Mouse (Mus musculus) bone marrow, adult 2 months (tissue): ENCODE data around the gene Jmy. TPM values are rescaled to one million over a fixed set of nuclear protein-coding genes. Genes with fewer than 3 reads are reported as not detected.

Experiments
- H3K27ac ChIP-seq: fragments of 200-500 bp; 2 replicates; pipeline ENCODE4 v1.5.1; 2012; ENCODE audit warnings: low read depth, mild to moderate bottlenecking, control low read depth, inconsistent platforms, low read length; ENCODE audit not compliant: control insufficient read depth, poor library complexity, insufficient read depth
- H3K4me1 ChIP-seq: fragments of 200-500 bp; 2 replicates; pipeline ENCODE4 v1.6.1; 2011; ENCODE audit warnings: low read length; ENCODE audit not compliant: control insufficient read depth, insufficient read depth
- H3K4me3 ChIP-seq: fragments of 200-500 bp; replicated peaks from 2 replicates; pipeline ENCODE3; 2011; ENCODE audit warnings: mild to moderate bottlenecking, low read depth, low read length, control low read depth; ENCODE audit not compliant: control insufficient read depth
- CTCF ChIP-seq: fragments of 200-500 bp; IDR thresholded peaks from 2 replicates; pipeline ENCODE4 v1.5.1; 2011; ENCODE audit warnings: low read length, control low read depth; ENCODE audit not compliant: control insufficient read depth, insufficient read depth
- POLR2A ChIP-seq: fragments of 200-500 bp; IDR thresholded peaks from 2 replicates; pipeline ENCODE4 v1.6.1; 2011; ENCODE audit warnings: low read depth, mild to moderate bottlenecking, control low read depth, low read length, borderline replicate concordance; ENCODE audit not compliant: control insufficient read depth
- WGBS: fragments of 180-500 bp; shearing (Covaris S2); methylation state at CpG from one replicate; pipeline ENCODE4 v1.1.7; 2018; 5-methylcytosine and 5-hydroxymethylcytosine counted together
- polyA plus RNA-seq: library from polyadenylated mRNA; stranded (reverse); fragments of >200 nt; gene quantifications from 2 replicates; pipeline ENCODE4 v1.2.4, GENCODE M21; 2011; ENCODE audit warnings: low replicate concordance; ENCODE audit not compliant: missing spikeins, insufficient read depth, insufficient read length

Gene Jmy
- polyA plus RNA-seq = 6.1 TPM in 2 replicates

DNA sequence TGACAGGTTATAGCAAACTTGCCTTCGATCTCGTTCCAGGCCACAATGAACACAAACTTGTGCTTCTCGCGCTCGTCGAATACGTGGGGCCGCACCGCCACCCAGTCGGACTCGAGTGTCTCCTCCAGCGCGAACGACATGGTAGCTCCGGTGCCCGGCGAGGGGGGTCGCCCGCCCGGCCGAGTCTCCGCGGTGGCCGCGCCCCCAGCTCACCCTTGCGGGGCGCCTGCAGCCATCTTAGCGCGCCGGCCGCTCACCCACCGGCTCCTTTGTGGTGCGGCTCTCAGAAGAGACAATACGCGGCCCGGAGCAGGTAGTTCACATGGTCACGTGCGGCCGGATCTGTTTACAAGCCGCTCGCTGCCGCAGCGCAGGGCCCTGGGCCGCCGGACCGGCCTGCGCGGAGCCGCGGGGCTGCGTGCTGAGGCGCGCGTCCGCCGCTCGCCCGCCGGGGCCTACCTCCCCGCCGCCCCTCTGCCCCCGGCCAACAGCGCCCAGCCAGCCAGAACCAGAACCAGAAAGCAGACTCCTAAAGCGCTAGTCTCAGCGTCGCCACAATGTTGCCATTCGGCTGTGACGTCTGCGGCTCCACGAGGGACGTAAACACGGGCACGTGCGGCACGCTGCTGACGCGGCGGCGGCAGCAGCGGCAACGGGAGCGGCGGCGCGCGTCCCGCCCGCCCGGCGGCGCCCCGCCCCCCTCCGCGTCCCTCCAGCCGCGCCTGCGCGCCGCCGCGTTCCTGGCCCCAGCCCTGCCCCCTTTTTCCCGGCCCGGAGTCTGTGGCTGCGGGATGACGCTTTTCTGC is at the start of gene Jmy:
Jmy (minus strand) TSS at position 642 of the 806 bp plus-strand sequence.
- under 1% methylated on average over 105 of the region's 105 CpGs for WGBS

DNA sequence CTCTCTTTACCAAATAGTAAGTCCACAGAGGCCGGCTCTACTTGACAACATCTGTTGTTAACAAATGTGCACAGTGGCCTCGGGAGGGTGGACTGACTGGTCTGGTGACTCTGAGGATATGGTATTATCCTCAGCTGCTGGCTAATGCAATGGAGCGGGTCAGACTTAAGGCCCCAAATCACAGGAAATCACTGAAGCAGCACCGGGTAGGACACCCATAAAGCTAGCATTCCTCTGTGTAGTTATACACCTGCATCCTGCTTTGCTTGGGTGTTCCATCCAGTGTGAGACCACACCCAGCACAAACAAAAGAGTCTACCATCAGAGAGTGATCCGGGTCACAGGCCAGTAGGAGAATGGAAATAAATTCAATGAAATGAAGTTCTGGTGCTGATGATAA is 48.0 kb upstream of the Jmy start:
- Histone ChIP-seq H3K27ac (no peak overlapping the region), H3K4me1 (no peaks in the 10 kb centered on the region), H3K4me3 (no peak overlapping the region)
- no peak for TF ChIP-seq POLR2A
- WGBS = 71% methylated on average over 5 of the region's 5 CpGs

More for the DNA sequence above, at the start of gene Jmy:
- Histone ChIP-seq H3K27ac (peak within 1 kb of the TSS; percentile 88), H3K4me3 (peak within 1 kb of the TSS; percentile 76), H3K4me1 (no peaks in the 10 kb centered on the region; the same call in 1 of the 2 replicates)
- TF ChIP-seq POLR2A (peak; percentile 64; the same call in 1 of the 2 replicates), CTCF (no peak)

DNA sequence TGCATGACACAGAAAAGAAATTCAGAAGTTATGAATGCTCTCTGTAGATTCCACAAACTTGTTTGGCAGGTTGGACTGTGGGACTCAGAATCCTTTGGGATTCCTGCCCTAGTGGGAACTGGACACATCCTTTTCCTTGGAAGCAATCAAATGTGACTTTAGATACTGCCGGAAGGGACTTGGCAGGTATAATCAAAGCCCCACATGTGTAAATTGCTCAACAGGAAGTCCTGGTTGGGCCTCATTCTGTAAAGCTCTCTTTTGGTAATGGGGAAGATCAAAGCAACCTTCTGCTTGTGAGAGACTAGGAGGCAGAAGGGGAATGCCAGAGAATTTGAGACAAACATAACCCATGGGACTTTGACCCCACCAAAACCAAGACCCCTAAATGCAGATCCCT is 46.4 kb upstream of the Jmy start:
- no peak overlapping the region for H3K27ac ChIP-seq
- no peak for TF ChIP-seq CTCF
- TF ChIP-seq POLR2A = no peak
- H3K4me1 ChIP-seq = no peaks in the 10 kb centered on the region
- H3K4me3 ChIP-seq = no peak overlapping the region
- 18% methylated on average over 1 of the region's 1 CpGs for WGBS

DNA sequence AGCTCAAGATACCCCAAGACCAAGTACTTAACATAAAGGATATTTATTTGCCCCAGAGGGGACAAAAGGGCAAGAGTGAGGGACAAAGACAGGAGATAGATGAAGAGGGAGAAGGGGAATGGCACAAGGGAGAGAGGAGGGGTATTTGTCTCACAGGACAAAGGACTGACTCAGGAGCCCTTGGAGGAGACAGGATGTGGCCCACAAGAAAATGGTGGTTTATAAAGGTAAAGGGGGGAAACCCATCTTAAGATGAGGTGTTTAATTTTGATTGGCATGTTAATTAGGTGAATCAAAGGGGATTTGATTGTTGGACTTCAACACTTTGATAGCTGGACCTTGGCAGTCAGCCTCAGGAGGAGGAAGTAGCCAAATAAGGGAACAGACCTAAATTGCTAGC is 44.7 kb upstream of the Jmy start:
- H3K27ac ChIP-seq = no peak overlapping the region
- TF ChIP-seq POLR2A (no peak), CTCF (no peak)
- no peaks in the 10 kb centered on the region for H3K4me1 ChIP-seq
- no peak overlapping the region for H3K4me3 ChIP-seq

DNA sequence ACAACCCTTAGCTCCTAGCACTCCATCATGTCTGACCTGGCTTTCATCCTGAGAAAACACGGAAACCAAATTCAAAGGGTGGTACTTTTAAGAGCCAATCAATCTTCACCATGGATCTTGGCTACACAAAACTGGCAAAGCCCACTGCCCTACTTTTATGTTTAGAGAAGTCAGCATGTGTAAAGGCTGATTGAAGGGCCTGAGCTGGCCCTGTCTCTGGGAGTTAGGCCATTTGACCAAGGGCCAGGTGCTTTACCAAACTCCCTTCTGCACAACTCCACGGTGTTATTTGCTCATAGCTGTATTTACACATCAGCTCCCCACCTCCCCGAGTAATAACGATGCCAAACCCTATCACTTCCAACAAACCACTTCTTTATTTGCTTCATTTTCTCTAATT is 39.7 kb upstream of the Jmy start:
- no peak overlapping the region for H3K4me3 ChIP-seq
- H3K27ac ChIP-seq = no peak overlapping the region
- TF ChIP-seq CTCF (no peak), POLR2A (no peak)
- H3K4me1 ChIP-seq = no peaks in the 10 kb centered on the region
- 80% methylated on average over 4 of the region's 4 CpGs for WGBS

DNA sequence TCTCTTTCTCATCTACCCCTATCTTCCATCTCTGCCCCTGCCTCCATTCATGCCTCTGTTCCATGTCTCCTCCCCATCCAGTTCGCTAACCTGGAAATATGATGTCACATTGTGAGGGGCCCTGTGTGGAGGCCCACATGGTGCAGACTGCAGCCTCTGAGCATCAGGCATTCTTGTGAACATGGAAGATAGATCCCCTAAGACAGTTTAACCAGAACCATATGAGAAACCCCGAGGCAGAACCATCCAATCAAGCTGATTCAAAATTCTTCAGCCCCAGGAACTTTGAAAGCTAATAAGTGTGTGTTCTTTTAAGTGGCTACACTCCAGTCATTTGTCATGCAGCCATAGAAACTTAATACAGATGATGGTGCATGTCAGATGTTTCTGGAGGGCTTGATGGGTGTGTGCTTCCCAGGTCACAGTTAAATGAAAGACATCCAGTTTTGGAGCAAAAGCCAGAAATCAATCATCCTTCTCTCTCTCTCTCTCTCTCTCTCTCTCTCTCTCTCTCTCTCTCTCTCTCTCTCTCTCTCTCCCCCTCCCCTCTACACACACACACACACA is 19.2 kb upstream of the Jmy start:
- H3K27ac ChIP-seq = no peak overlapping the region
- no peak overlapping the region for H3K4me3 ChIP-seq
- no peaks in the 10 kb centered on the region for H3K4me1 ChIP-seq
- 84% methylated on average over 2 of the region's 2 CpGs for WGBS
- TF ChIP-seq CTCF (no peak), POLR2A (no peak)

DNA sequence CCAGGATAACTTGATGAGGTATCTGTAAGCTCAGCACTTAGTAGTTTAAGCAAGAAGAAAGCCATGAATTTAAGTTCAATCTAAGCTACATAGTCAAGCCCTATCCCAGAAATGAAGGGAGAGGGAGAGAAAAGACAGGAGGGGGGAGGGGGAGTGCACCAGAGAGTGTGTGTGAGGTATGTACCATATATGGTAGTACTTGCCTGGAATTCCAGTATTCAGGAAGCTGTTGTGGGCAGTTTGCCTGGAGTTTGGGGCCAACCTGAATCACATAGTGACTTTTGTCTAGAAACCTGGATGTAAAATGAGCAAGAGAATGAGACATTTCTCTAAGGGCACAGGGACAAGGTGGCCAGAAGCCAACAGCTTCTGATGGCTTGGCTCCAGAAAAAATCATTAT is 17.6 kb upstream of the Jmy start:
- TF ChIP-seq CTCF (no peak), POLR2A (no peak)
- no peak overlapping the region for H3K27ac ChIP-seq
- H3K4me1 ChIP-seq = no peaks in the 10 kb centered on the region
- H3K4me3 ChIP-seq = no peak overlapping the region

DNA sequence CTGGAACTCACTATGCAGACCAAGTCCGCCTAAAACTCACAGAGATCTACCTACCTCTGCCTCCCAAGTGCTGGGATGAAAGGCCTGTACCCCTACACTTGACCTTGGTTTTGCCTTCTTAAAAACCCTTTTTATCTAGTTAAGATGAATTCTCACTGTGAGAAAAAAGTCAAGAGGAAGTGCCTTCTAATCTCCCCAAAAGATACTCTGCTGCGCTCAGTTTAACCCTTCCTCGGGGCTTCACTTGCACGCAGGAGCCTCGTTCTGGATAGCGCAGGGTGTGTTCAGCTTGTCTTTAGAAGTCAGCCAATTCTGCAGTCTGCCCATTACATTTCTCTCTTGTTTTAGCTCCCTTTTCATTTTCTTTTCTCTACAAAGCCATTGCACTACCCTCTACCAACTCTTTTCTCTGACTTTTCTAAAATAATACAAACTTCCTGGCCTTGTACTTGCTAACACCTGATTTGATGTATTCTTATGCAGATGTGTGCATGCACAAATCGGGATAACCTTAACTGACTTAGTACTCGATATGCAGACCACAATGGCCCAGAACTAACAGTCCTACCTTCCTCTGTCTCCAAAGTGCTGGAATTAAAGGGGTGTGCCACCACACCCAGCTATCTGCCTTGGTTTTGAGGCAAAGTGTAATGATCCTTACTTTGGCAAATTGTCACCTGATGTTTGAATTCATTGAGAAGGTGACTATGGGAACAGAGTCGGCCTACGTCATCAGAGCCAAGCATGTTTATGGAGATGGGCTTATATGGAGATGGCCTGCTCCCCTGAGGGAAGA is 14.6 kb upstream of the Jmy start:
- H3K4me3 ChIP-seq = no peak overlapping the region
- H3K27ac ChIP-seq = no peak overlapping the region
- no peaks in the 10 kb centered on the region for H3K4me1 ChIP-seq
- TF ChIP-seq POLR2A = no peak
- no peak for TF ChIP-seq CTCF
- 78% methylated on average over 10 of the region's 10 CpGs for WGBS
